Mouse (Mus musculus): ENCODE results near the gene Ube2o.

Ube2o gene

DNA sequence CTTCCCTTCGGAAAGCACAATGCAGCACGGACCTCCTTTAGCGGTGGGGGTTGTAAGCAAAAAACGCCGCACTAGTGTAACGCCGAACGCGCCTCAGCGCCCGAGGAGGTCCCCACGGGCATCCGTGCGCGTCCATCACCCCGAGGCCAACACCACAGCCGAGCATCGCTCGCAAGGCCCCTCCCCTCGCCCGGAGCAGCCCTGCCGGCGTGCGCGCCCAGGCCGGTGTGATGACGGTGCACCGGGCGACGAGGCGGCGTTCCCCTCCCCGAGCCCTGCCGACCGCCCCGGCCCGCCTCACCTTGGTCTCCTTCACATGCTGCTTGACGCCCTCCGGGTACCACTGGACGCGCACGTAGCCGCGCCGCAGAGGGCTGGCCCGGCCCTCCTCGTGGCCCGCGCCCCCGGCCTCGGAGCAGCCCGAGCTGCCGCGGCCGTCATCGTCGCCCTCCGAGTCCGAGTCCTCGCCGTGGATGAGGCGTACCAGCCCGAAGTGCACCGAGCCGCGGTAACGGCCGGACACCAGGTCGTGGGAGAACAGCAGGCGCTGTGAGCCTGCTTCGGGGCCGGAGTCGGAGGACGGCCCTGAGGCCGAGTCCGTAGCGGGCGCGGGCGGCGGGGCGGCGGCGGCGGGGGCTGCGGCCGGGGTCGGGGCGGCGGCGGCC lies 404 bp downstream of the Ube2o start:
- DNase-seq (ENCODE audit: extremely low spot score, low read depth, low spot score): no peak

- DNase-seq (ENCODE audit: extremely low spot score, low read depth, low spot score): no peak
Observed at GRCm38 (mm10) chr11:116580031-116580652, 1.1 kb downstream of the Ube2o start.

DNA sequence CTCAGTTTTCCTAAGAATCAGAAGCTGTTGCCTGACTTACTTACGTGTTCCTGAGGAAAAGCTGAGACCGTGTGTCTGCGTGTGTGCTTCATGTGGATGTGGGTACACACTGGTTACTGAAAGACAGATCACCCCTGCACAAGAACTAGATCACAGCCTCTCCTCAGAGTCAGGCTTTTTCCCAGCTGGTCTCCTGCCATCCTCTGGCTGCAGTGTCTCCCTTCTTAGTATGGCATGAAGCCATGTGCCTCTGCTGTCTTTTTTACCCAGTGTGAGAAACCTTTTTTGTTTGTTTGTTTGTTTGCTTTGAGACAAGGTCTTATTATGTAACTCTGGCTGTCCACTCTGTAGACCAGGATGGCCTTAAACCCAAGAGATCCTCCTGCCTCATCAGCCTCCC lies 2.0 kb downstream of the Ube2o start:
- DNase-seq (ENCODE audit: extremely low spot score, low read depth, low spot score): no peak

- no peak for DNase-seq (ENCODE audit: extremely low spot score, low read depth, low spot score)
Observed at GRCm38 (mm10) chr11:116575396-116575795, 5.9 kb downstream of the Ube2o start.

DNA sequence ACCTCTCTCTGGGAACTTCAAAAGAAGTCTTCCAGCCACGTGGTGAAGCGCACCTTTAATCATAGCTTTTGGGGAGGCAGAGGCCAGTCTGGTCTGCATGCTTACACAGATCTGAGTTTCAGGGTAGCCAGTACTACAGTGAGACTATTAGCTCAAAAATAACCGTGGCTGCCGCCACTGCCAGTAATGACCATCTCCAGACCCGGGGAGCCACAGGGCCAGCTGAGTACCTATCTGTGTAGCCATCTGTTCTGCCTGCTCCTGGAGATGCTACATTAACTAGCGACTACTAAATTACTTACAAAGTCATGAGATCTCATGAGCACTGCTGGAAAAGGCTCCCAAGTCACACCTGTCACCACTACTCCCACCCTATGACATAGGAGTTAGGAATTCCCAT lies 6.3 kb downstream of the Ube2o start:
- DNase-seq (ENCODE audit: extremely low spot score, low read depth, low spot score): no peak

GRCm38 (mm10) chr11:116574486-116574885 lies 6.8 kb downstream of the Ube2o start:
- DNase-seq (ENCODE audit: extremely low spot score, low read depth, low spot score): no peak

DNA sequence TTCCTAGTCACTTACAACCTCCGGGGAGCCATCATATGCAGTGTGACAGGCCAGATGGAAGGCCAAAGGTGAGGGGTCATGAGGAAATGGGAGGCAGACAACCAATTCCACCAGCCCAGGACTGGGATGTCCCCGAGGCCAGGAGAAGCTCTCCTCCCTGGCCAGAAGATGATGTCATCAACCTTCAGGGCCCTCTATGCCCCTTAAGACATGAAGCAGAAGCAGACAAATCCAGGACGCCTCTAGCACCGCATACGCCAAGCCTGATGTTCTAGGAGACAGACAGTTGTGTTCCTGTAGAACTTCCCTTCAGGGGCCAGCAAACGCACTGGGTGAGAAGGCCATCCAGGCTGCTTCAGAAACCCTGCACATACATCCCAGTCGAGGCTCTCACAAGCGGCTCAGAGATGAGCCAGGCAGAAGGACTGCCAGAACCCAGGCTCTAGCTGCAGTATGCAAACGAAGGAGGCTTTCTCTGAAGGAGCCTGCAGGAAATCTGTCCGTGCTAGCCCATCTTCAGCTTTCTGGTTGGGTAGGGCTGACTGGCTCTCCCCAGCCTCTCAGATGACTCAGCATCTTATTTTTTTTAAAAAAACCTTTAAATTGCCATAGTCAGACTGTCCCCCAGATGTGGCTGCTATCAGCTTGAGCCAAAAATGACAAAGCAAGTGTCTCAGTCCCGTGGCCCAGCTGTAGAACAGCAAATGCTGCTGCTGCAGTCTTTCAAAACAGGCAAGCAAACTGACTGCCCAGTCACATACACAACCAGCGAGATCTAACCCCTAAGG lies 8.3 kb downstream of the Ube2o start:
- no peak for DNase-seq (ENCODE audit: extremely low spot score, low read depth, low spot score)

DNA sequence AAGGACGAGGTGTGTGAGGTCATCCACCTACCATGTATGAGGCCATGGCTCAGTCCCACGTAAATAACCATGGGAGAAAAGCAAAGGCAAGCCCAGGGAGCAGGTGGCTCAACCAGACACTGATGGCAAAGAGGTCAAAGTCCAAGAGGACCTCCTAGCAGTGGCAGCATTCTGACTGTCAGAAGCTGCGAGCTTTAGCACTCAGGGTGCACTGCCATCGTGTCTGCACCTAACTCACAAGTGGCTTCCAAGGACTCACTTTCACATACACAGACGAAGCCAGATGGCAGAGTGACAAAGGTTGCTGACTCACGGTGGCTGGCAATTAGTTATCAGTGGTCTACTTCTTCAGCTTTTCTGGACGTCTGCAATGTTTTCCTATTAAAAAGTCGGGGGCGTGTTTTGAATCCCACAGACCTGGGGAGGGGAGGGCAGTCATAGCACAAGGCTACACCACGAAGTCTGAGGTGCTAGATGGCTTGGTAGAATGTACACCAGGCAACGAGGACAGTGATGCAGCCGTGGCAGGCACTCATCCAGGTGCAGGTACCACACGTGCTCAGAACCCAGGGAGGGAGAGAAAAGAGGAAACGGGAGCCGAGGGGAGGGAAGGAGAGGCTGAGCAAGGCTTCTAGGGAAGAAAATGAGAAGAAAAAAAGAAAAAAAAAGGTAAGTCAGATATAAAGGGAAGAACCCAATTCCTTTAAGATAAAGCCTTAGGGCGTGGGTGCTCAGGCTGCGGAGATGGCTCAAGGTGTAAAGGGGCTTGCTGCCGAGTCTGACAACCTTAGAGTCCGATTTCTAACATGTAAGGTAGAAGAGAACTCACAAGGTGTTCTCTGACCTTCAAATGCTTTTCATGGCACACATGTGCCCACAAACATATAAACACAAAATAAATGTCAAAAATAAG lies 9.2 kb downstream of the Ube2o start:
- no peak for DNase-seq (ENCODE audit: extremely low spot score, low read depth, low spot score)

DNA sequence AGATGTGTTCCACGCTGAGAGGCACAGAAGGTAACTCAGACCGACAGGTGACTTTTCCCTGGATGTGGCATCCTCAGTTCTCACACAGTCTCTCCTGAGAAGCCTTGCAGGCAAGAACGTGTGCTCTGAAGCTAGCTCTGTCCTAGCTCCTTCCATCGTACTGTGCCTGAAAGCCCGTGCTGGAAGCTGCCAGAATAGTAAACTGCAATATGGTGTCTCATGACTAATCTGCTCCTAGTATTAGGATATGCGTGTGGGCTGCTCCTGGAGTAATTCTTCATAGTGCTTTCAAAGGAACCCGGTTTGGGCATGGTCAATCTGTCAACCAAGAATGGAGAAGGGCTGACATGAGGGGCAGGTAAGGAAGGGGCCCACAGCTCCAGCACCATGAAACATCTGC lies 10.4 kb downstream of the Ube2o start:
- no peak for DNase-seq (ENCODE audit: extremely low spot score, low read depth, low spot score)

- no peak for DNase-seq (ENCODE audit: extremely low spot score, low read depth, low spot score)
Observed at GRCm38 (mm10) chr11:116567531-116567930, 13.7 kb downstream of the Ube2o start.

- no peak for DNase-seq (ENCODE audit: extremely low spot score, low read depth, low spot score)
Observed at GRCm38 (mm10) chr11:116565283-116566041, 15.8 kb downstream of the Ube2o start.

- no peak for DNase-seq (ENCODE audit: extremely low spot score, low read depth, low spot score)
Observed at GRCm38 (mm10) chr11:116556308-116556707, 24.9 kb downstream of the Ube2o start.

DNA sequence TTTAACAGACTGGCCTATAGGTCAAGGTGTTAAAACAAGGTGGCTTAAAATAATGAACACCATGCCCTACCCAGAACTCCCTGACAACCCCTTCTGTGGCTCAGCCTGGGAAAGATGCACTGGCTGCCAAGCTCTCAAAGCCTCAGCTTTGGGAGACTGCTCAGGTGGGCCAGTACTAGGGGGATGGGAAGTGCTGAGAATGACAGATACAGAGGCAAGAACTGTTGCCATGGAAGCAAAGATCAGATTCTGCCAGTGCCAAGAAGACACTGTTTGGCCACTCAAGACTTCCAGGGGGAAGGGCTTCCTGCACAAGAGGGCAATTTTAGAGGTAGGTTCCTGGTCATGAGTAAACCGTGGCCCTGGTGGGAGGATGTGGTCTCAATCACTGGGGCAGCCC lies 25.7 kb downstream of the Ube2o start:
- DNase-seq (ENCODE audit: extremely low spot score, low read depth, low spot score): no peak

DNA sequence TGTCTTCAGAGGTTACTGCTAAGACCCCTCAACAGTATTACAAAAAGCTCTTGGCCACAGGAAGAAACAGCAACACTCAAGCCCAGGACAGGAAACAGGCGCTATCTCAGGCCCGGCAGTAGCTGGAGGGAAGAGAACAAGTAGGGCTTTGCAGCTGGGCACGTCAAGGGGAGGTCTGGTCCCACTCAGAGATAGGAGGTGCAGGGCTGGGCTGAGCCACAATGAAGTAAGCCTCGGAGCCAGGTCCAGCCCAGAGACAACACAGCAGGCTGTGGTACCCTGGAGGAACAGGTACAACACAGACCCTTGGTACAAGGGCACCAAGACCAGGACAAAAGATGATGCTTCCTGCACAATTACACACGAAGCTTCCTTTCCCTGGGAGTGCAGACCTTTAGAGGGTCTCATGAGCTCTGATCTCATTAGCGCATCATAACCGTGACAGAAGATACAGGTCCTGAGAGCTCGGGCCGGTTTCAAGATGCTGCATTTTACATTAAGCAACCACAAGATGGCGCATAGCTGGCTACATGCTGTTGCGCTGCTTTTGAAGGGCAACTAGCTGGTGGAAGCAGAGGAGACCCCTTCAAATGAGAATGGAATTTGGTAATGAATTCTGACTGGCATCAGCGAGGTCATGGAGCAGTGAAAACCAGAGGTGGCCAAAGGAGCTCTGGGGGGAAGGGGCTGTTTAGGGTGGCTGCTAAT lies 26.9 kb downstream of the Ube2o start:
- no peak for DNase-seq (ENCODE audit: extremely low spot score, low read depth, low spot score)

- no peak for DNase-seq (ENCODE audit: extremely low spot score, low read depth, low spot score)
Observed at GRCm38 (mm10) chr11:116552194-116552593, 29.1 kb downstream of the Ube2o start.

- DNase-seq (ENCODE audit: extremely low spot score, low read depth, low spot score): no peak
Observed at GRCm38 (mm10) chr11:116550748-116551147, 30.5 kb downstream of the Ube2o start.

- no peak for DNase-seq (ENCODE audit: extremely low spot score, low read depth, low spot score)
Observed at GRCm38 (mm10) chr11:116549273-116550038, 31.8 kb downstream of the Ube2o start.

DNA sequence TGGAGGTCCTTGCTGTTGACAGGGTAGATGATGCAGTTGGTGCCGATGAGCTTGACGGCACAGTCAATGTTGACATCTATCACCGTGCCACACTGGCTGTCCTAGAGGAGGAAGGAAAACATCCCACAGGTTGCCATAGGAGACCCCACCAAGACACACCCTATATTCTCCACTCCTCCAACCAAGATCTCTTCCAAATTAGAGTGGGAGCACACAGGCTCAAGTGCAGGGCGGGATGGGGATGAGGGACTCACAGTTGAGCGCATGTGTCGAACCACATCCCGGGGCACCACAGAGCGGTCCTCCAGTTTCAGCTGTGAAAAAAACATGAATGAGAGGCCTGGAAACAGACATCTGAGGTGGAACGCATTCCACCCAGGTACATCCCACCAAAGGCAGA lies 32.5 kb downstream of the Ube2o start:
- DNase-seq (ENCODE audit: extremely low spot score, low read depth, low spot score): no peak

All from hindlimb bud, embryonic 11.5 days (tissue).